Mouse (Mus musculus) kidney, postnatal 14 days (tissue): ENCODE data around the gene Zdhhc14.
A peak's percentile ranks its signal among the peaks of the same experiment; 100 is the strongest.

Source experiments
- DNase-seq: peaks from one replicate; pipeline ENCODE4 v3.0.0; 2022; ENCODE audit warnings: mixed read lengths

Gene Zdhhc14

GRCm38 (mm10) chr17:5506553-5506952 is 14.2 kb downstream of the Zdhhc14 start:
- DNase-seq = peak; percentile 51

DNA sequence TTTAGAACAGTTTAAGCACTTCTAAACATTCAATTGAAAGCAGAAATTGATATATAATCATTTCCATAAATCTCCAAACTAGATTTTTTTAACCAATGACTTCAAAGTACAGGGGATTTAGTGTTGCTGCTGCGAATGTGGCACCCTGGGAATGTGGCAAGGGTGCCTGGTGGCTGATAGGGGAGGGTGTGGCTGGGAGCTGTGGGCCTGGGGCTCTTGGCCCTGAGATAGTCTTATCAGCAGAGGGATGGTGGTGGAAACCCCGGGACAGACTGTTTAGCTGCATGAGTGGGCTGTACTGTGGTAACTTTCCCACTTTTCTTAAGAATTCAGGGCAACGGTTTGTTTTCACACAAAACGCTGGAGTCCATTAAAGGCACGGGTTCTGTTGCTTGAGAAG is 14.6 kb downstream of the Zdhhc14 start:
- no peak for DNase-seq

DNA sequence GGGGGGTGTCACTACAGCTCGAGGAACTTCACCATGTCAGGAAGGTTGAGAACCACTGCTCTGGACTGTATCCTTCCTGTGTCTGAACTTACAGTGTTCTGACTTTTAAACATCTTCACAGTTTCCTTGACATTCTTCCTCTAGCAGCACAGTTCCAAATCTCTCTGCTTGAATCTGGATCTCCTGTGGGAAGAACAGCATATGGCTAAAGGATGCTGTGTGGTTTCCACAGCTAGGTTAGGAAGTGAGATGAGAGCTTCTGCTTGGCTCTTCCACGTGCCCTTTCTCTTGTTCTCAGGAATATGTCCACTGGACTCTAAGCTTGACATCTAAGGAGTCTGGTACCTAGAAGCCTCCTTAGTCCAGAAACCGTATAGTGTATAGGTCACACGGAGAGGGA is 15.7 kb downstream of the Zdhhc14 start:
- no peak for DNase-seq

GRCm38 (mm10) chr17:5510564-5510963 is 18.2 kb downstream of the Zdhhc14 start:
- DNase-seq = no peak

GRCm38 (mm10) chr17:5511724-5512123 is 19.4 kb downstream of the Zdhhc14 start:
- DNase-seq = no peak

- DNase-seq = no peak
Measured at GRCm38 (mm10) chr17:5519466-5519865, 27.1 kb downstream of the Zdhhc14 start.

DNA sequence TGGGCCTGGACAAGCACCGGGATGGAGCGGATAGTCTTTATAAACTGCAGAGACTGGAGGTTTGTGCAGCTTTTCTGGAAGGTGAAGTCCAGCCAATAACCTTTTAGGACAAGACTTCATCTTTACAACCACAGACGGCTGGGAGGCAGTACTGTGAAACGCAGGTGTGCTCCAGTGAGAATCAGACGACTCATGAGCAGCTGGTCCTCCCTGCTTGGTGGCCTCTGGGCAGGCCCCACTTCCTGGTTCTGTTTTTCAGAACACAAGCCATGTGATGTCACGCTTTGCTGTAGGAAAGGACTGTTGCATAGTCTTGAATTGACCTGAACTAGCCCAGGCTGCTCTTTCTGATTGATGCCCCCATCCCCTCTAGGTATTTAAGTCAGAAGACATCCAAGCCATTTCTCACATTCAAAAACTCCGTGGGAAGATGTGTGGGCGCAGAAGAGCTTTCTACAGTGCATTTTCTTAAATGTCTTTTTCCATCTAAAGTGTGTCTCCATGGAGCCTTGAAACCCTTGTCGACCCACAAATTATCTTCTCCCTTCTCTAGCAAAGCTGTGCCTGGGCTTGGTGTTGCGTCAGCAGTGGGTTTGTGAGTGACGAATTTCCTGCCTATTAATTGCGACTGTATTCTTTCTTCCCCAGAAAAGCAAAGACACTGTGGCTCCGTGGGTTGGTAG is 27.7 kb downstream of the Zdhhc14 start:
- no peak for DNase-seq

GRCm38 (mm10) chr17:5521532-5521931 is 29.2 kb downstream of the Zdhhc14 start:
- no peak for DNase-seq

DNA sequence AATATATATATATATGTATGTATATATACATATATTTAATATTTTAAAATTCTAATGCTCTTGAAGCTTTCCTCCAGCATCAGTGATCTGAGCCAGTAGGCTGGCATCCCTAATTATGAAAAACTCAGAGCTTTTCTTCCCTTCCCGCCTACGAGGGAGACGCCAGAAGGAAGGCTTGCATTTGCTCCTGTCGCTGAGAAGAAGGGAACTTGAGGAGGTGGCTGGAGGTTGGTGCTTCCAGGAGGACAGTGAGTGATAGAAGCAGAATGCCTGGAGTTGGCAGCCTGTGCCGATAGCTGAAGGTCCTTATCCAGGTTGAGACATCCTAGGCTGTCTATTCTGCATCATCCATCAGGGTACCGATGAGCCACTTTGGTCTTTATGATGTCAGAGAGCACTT is 37.2 kb downstream of the Zdhhc14 start:
- DNase-seq = no peak

- DNase-seq = no peak
Measured at GRCm38 (mm10) chr17:5532816-5533215, 40.5 kb downstream of the Zdhhc14 start.

DNA sequence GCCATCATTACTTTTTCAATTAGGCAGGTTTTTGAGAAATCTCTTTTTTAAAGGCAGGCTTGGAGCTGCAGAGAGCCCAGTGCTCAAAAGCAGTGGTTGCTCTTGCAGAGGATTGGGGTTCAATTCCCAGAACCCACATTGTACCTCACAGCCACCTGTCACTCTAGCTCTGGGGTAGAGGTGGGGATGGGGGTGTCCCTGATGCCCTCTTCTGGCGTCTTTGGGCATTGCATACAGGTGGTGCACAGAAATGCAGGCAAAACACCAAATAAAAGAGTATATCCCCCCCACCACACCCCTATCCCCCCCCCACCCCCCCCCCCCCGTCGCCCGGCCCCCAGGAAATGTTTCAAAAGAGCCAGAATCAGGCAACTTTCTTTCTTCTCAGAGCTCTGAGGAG is 43.0 kb downstream of the Zdhhc14 start:
- DNase-seq = no peak

DNA sequence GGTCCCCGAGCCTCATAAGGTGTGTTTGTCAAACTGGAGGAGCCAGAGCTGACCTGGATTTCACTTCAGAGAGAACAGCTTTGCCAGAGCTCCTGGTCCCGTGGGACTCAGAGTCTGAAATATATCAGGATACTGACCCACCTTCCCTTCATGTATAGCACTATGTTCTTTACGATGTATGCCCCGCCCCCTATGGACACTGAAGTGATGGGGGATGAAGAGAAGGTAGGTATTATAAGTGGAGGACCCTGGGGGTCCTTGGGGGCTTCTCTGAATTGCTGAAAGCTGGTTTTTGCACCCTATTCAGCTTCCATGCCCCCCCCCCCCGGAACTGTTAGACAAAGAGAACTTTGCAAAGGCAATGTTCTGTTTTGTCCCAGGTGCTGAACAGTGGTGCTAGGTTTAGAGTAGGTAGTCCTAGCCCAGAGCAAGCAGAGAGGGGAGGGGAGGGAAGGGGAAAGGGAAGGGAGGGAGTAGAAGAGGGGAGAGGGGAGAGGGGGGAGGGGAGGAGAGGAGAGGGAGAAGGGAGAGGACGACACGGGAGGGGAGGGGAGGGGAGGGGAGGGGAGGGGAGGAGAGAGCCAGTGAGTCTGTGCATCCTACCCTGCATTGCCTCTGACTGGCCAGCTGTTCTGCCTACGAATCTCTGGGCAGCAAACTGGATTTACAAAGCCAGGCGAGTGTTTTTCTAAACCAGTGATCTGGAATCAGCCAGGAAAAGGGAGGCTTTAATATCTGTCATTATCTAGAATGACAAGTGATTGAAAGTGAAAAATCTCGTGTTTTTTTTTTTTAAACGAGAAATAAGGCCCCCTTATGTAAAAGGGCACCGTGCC is 44.1 kb downstream of the Zdhhc14 start:
- DNase-seq = no peak

- DNase-seq = no peak
Measured at GRCm38 (mm10) chr17:5537095-5537575, 44.8 kb downstream of the Zdhhc14 start.

GRCm38 (mm10) chr17:5542177-5542576 is 49.8 kb downstream of the Zdhhc14 start:
- no peak for DNase-seq

GRCm38 (mm10) chr17:5544065-5544464 is 51.7 kb downstream of the Zdhhc14 start:
- DNase-seq = no peak

GRCm38 (mm10) chr17:5545065-5545464 is 52.7 kb downstream of the Zdhhc14 start:
- DNase-seq = no peak

DNA sequence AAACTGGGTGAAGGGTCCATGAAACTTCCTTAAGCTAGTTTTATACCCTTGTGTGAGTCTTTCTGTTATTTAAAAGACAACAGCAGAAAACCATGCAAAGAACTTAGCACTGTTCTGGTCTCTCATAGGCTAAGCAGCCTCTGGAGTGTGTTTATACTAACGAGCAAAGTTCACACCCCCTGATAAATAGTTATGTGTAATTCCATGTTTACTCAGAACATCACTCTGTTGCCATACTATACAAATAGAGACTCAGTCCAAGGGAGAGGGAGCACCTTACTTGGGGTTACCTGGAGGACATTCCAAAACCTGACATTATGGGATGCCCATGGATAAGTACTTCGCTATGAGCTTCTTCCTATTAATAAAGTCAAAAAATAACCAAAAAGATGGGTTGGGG is 56.2 kb downstream of the Zdhhc14 start:
- DNase-seq = no peak

DNA sequence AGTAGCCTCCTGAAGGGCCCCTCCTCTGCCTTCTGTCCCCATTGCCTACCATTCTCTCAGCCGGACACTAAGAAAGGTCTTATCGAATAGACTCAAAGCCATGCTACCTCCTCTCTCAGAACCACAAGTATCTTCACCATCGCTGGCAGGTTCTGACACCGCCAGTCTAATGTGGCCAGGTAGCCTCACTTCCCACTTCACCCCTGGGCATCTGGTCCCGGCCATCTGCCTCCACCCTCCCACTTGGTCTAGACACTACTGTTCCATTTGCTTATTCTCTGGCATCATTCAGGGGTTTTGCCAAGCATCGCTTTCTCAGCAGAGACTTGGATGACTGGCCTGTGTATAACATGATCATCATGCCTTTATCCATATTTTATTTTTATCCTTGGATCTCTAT is 57.1 kb downstream of the Zdhhc14 start:
- no peak for DNase-seq

DNA sequence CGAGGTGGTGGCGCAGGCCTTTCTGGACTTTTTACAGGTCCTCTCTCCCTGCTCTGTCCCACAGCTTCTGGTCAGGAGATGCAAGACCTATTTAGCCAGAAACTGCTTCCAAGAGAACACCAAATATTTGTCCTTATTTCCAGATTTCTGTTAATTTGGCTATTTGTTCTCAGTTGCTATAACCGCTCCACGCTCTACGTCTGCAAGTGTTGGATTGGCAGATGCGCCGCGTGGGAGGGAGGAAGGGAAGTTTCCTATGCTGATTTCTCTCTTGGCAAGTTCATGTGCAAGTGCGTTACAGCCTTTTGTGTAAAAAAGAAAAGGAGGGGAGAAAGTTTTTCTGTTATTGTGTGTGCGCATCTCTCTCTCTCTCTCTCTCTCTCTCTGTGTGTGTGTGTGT is 58.1 kb downstream of the Zdhhc14 start:
- DNase-seq = no peak

- no peak for DNase-seq
Measured at GRCm38 (mm10) chr17:5551136-5551535, 58.8 kb downstream of the Zdhhc14 start.

- DNase-seq = no peak
Measured at GRCm38 (mm10) chr17:5552036-5552760, 59.8 kb downstream of the Zdhhc14 start.

- no peak for DNase-seq
Measured at GRCm38 (mm10) chr17:5553556-5553955, 61.2 kb downstream of the Zdhhc14 start.

GRCm38 (mm10) chr17:5554573-5554972 is 62.2 kb downstream of the Zdhhc14 start:
- DNase-seq = no peak

DNA sequence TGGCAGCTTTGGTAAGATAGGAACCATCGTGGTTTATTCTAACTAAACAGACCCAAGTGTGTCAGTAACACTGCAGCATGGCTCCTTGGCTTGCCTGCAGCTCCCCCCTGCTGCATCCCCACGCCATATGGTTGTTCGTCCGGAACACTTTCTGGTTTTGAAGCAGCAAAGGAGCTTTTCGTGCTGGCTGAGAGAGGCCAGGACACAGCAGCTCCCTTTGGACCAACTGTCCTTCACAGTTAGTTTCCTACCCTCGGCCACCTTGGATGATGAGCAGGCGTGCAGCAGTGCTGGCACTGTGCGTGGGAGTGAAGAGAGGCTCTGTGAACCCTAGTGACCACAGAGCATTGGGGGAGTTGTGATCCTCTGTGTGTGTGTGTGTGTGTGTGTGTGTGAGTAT is 64.2 kb downstream of the Zdhhc14 start:
- no peak for DNase-seq
